Mouse (Mus musculus): ENCODE measurements around the gene Fam136a.

DNA sequence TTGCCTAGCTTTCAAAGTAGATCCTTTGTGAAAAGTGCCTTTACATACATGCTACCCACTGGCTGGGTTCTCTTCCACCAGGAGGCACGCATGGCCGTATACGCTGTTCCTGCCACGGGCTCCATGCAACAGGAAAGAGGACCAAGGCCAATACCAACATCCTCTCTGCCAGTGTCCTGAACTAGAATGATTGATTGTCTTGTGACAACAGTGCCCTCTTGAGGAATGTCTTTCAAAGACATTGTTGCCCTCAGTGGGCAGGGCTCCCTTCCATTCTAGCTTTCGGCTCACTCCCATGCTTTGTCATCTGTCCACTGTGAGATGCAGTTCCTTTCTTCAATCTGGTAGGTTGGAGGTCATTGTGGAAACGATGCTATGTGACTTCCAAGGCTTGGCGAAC is 16.2 kb upstream of the Fam136a start:
- TF ChIP-seq GATA1 (IDR thresholded peaks at IDR 0.05; ENCODE audit: borderline replicate concordance, low read length) = no peak
- no peak for TF ChIP-seq FLI1 (IDR thresholded peaks at IDR 0.05; ENCODE audit: low read length)
